Mouse (Mus musculus) mature B cell (primary cell): ENCODE measurements around the gene Selenoh.

ENCODE experiments used
- in situ Hi-C: fragments of 300-500 bp; cut with MboI; formaldehyde crosslinking; loops from 2 replicates; pipeline ENCODE4 v1.14.3; 2019

The Selenoh gene

GRCm38 (mm10) chr2:84632001-84632400 lies 38.6 kb downstream of the Selenoh start:
- in situ Hi-C loops, result no loop called here

DNA sequence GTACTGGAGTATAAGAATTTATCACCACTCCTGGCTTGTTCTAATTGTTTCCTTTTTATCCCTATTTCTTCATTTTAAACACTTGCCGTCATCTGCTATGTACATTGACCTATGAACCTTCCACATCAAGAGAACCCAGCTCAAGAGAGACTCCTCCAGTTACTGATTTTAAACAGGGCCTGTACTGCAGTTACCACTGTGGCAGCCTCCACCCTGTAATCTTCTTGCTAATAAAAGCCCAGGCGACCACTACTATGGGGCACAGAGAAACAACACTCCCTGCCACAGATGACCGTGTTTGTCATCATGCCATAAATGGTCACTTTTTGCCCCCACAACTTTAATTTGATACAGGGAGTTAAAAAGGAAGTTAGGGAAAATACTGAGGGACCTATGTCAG lies 43.5 kb downstream of the Selenoh start:
- in situ Hi-C loops, result no loop called here

DNA sequence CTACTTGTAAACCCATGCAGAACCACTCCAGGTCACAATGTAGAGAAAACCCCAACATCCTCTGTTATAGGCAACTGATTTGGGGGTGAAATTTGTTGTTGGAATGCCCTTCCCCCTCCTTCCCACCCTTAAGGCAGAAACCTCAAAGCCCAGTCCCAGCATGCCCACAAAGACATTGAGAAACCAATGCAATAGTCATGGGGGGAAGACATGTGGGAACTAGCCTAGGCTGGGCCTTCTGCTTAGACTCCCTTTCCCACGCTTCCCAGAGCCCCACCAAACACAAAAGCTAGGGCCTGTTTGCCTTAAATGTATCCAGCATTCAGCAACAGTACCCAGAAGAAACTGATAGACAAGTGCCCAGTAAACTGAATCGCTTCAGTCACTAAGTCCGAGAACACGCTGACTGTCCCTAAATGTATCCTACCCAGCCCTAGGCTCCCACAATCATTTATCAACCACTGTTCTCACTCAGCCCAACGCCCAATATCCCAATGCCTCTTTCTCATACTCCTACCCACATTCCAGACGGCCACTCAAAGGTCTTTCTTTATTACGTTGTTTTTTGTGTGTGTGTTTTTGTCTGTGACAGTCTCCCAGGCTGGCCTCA lies 44.1 kb downstream of the Selenoh start:
- in situ Hi-C loops, result no loop called here

- in situ Hi-C loops, result no loop called here
These were observed 46.4 kb downstream of the Selenoh start for GRCm38 (mm10) chr2:84624201-84624600.

- in situ Hi-C loops, result no loop called here
These were observed 47.0 kb downstream of the Selenoh start for GRCm38 (mm10) chr2:84623428-84624119.

DNA sequence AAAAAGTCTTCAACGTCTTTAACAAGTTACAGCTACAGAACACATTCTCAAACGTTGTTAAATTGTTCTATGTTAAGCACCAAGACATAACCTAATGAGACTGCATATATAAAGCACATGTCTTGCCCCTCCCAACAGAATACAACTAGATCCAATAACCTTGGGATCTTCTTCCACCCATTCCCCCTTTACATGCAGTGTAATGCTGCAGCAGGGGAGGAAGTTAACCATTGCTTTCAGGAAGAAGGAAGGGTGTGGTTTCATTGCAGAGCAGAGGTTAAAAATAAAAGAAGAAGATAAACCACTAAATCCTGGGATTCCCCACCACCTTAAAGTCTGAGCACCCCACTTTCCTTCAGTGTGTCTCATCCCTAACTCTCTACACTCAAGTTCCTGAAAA lies 47.9 kb downstream of the Selenoh start:
- in situ Hi-C loops, result no loop called here

DNA sequence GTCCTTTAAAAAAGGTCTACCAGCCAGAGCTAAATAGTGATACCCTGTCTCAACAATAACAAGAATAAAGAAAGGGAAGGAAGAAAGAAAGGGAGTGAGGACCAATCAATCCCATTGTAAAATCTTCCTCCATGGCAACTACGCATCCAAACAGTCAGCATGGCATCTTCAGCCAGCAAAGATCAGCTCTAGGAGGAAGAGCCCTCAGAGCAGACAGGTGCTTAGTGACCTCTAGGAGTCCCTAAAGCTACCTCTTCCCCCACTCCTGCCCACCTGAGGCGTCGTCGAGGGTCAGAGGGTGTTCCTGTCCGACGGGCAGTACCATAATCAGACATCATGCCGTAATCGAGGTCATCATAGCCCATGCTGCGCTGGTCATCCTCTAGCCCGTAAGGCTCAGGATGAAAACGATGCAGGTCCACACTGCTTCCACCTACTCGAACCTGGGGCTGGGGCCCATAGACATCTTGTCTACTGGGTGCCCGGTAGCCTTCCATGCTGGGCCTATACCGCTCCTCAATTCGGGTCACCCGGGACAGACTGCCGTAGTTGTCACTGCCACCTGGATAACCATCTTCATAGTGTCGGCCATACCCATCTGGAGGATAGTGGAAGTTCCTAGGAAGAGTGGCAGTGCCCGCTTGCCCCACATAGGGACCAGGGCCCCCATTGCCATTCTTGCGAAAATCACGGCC lies 50.8 kb downstream of the Selenoh start:
- in situ Hi-C loops, result loop anchor here (5.0 kb wide), 1 partner anchor 43 kb away; no protein-coding TSS in a partner anchor
